Mouse (Mus musculus): Measurements from ENCODE around the gene Galnt12. TPM values are rescaled to one million over a fixed set of nuclear protein-coding genes. Genes with fewer than 3 reads are reported as not detected.

Gene Galnt12
- polyA plus RNA-seq, 1 experiment from 2014 or later: 19.2 TPM

- Histone ChIP-seq H3K36me3 (ENCODE audit: control insufficient read depth, insufficient read depth) (no peaks in the 10 kb centered on the region), H3K27ac (ENCODE audit: low read depth, low read length) (no peak overlapping the region), H3K4me1 (replicated peaks; ENCODE audit: control insufficient read depth, insufficient read depth, low read length) (no peaks in the 10 kb centered on the region), H3K9me3 (ENCODE audit: control insufficient read depth) (no peaks in the 10 kb centered on the region), H3K27me3 (replicated peaks; ENCODE audit: control insufficient read depth, insufficient read depth, low read length) (no peaks in the 10 kb centered on the region), H3K4me3 (ENCODE audit: low read depth, low read length) (no peak overlapping the region), H3K4me2 (replicated peaks; ENCODE audit: low read depth) (no peak overlapping the region), H3K9ac (ENCODE audit: low read depth, low read length) (no peak overlapping the region)
- WGBS: 81% methylated on average over 3 of the region's 3 CpGs
- no peak for TF ChIP-seq CTCF (IDR thresholded peaks at IDR 0.05; ENCODE audit: low read depth)
- no peak for ATAC-seq
These were observed 48.6 kb downstream of the Galnt12 start for GRCm38 (mm10) chr4:47140301-47140700.

- Histone ChIP-seq H3K4me3 (ENCODE audit: low read depth, low read length) (no peak overlapping the region), H3K27me3 (replicated peaks; ENCODE audit: control insufficient read depth, insufficient read depth, low read length) (no peaks in the 10 kb centered on the region), H3K9ac (ENCODE audit: low read depth, low read length) (no peak overlapping the region), H3K4me1 (replicated peaks; ENCODE audit: control insufficient read depth, insufficient read depth, low read length) (no peaks in the 10 kb centered on the region), H3K9me3 (ENCODE audit: control insufficient read depth) (no peaks in the 10 kb centered on the region), H3K4me2 (replicated peaks; ENCODE audit: low read depth) (no peak overlapping the region), H3K36me3 (ENCODE audit: control insufficient read depth, insufficient read depth) (no peaks in the 10 kb centered on the region), H3K27ac (ENCODE audit: low read depth, low read length) (no peak overlapping the region)
- TF ChIP-seq CTCF (IDR thresholded peaks at IDR 0.05; ENCODE audit: low read depth): no peak
- WGBS: 81% methylated on average over 10 of the region's 10 CpGs
- no peak for ATAC-seq
These were observed 49.9 kb downstream of the Galnt12 start for GRCm38 (mm10) chr4:47141444-47142154.

- Histone ChIP-seq H3K27me3 (replicated peaks; ENCODE audit: control insufficient read depth, insufficient read depth, low read length) (no peaks in the 10 kb centered on the region), H3K9me3 (ENCODE audit: control insufficient read depth) (no peaks in the 10 kb centered on the region), H3K4me3 (ENCODE audit: low read depth, low read length) (no peak overlapping the region), H3K9ac (ENCODE audit: low read depth, low read length) (no peak overlapping the region), H3K36me3 (ENCODE audit: control insufficient read depth, insufficient read depth) (no peaks in the 10 kb centered on the region), H3K4me2 (replicated peaks; ENCODE audit: low read depth) (no peak overlapping the region), H3K27ac (ENCODE audit: low read depth, low read length) (no peak overlapping the region), H3K4me1 (replicated peaks; ENCODE audit: control insufficient read depth, insufficient read depth, low read length) (no peaks in the 10 kb centered on the region)
- ATAC-seq: no peak
- TF ChIP-seq CTCF (IDR thresholded peaks at IDR 0.05; ENCODE audit: low read depth): no peak
- WGBS: 73% methylated on average over 6 of the region's 6 CpGs
These were observed 52.1 kb downstream of the Galnt12 start for GRCm38 (mm10) chr4:47143849-47144248.

- H3K4me3 ChIP-seq (ENCODE audit: low read depth, low read length): no peak overlapping the region
- no peak overlapping the region for H3K4me2 ChIP-seq (replicated peaks; ENCODE audit: low read depth)
- no peaks in the 10 kb centered on the region for H3K36me3 ChIP-seq (ENCODE audit: control insufficient read depth, insufficient read depth)
- H3K9ac ChIP-seq (ENCODE audit: low read depth, low read length): no peak overlapping the region
- no peak for ATAC-seq
- no peak overlapping the region for H3K27ac ChIP-seq (ENCODE audit: low read depth, low read length)
- no peaks in the 10 kb centered on the region for H3K9me3 ChIP-seq (ENCODE audit: control insufficient read depth)
- no peak for TF ChIP-seq CTCF (IDR thresholded peaks at IDR 0.05; ENCODE audit: low read depth)
- H3K4me1 ChIP-seq (replicated peaks; ENCODE audit: control insufficient read depth, insufficient read depth, low read length): no peaks in the 10 kb centered on the region
- 88% methylated on average over 6 of the region's 6 CpGs for WGBS
- no peaks in the 10 kb centered on the region for H3K27me3 ChIP-seq (replicated peaks; ENCODE audit: control insufficient read depth, insufficient read depth, low read length)
These were observed 53.6 kb downstream of the Galnt12 start for GRCm38 (mm10) chr4:47145341-47145740.

- Histone ChIP-seq H3K27me3 (replicated peaks; ENCODE audit: control insufficient read depth, insufficient read depth, low read length) (no peaks in the 10 kb centered on the region), H3K9ac (ENCODE audit: low read depth, low read length) (no peak overlapping the region), H3K4me1 (replicated peaks; ENCODE audit: control insufficient read depth, insufficient read depth, low read length) (peaks cover 3% of the 10 kb centered on the region; the same call in 1 of the 2 replicates), H3K27ac (ENCODE audit: low read depth, low read length) (no peak overlapping the region), H3K4me3 (ENCODE audit: low read depth, low read length) (no peak overlapping the region), H3K36me3 (ENCODE audit: control insufficient read depth, insufficient read depth) (no peaks in the 10 kb centered on the region), H3K4me2 (replicated peaks; ENCODE audit: low read depth) (no peak overlapping the region), H3K9me3 (ENCODE audit: control insufficient read depth) (no peaks in the 10 kb centered on the region)
- 60% methylated on average over 4 of the region's 4 CpGs for WGBS
- TF ChIP-seq CTCF (IDR thresholded peaks at IDR 0.05; ENCODE audit: low read depth): no peak
- no peak for ATAC-seq
These were observed 54.9 kb downstream of the Galnt12 start for GRCm38 (mm10) chr4:47146561-47146960.

- no peak for ATAC-seq
- no peak overlapping the region for H3K4me3 ChIP-seq (ENCODE audit: low read depth, low read length)
- no peaks in the 10 kb centered on the region for H3K36me3 ChIP-seq (ENCODE audit: control insufficient read depth, insufficient read depth)
- no peak overlapping the region for H3K9ac ChIP-seq (ENCODE audit: low read depth, low read length)
- H3K4me1 ChIP-seq (replicated peaks; ENCODE audit: control insufficient read depth, insufficient read depth, low read length): peaks cover 8% of the 10 kb centered on the region
- WGBS: 56% methylated on average over 3 of the region's 3 CpGs
- no peak overlapping the region for H3K4me2 ChIP-seq (replicated peaks; ENCODE audit: low read depth)
- no peaks in the 10 kb centered on the region for H3K9me3 ChIP-seq (ENCODE audit: control insufficient read depth)
- no peak overlapping the region for H3K27ac ChIP-seq (ENCODE audit: low read depth, low read length)
- H3K27me3 ChIP-seq (replicated peaks; ENCODE audit: control insufficient read depth, insufficient read depth, low read length): no peaks in the 10 kb centered on the region
- TF ChIP-seq CTCF (IDR thresholded peaks at IDR 0.05; ENCODE audit: low read depth): no peak
These were observed 58.3 kb downstream of the Galnt12 start for GRCm38 (mm10) chr4:47149963-47150362.
